Mouse (Mus musculus) monocyte, adult 5-6 weeks (primary cell): ENCODE measurements around the gene Shc4. TPM values are rescaled to one million over a fixed set of nuclear protein-coding genes. Genes with fewer than 3 reads are reported as not detected.

Experiments used
- ATAC-seq: fragments of 153-309, 156-312 bp; replicated peaks from 2 replicates; pipeline ENCODE4 v1.8.0; 2017; ENCODE audit warnings: mild to moderate bottlenecking; ENCODE audit not compliant: low TSS enrichment, insufficient number of reproducible peaks, severe bottlenecking, poor library complexity, low FRiP score
- total RNA-seq: library from RNA; stranded (forward); fragments of 200-1000, 200-491, 200-594 nt; gene quantifications from 3 replicates; pipeline ENCODE4 v1.2.3, GENCODE M21; 2017

Shc4 gene
- total RNA-seq, 1 experiment from 2014 or later: not detected

DNA sequence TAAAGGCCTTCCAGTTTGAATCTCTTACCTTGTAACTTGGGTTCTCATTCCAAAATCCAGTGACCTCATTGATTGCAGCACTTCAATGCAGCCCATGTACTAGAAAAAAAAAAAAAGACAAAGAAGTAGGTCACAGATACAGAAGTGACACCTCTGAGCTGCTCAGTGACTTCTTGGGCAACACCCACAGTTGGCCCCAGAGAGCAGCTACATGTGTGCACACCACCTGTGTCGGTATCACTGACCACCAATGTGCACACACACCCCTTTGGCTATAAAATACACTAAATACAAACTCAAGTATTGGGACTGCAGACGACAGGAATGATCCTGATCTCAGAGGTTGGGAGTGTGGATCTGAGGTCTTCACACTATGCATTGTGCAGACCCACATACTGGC is 29.1 kb downstream of the Shc4 start:
- ATAC-seq: no peak

DNA sequence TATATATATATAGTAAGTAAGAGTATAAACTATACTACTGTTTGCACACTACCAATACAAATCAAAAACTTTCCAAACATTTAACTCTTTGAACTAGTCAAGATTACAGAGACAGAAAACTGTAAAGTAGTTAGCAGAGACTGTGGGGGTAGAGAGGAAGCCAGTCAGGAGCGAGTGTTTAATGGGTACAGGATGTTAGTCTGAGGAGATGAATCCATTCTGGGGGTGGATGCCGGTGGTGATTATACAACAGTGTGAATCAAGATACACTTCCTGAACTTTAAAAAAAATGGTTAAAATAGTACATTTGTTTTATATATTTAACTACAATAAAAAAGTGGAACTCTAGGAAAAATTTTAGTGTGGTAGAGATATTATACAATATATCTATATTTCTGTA is 31.9 kb downstream of the Shc4 start:
- no peak for ATAC-seq

DNA sequence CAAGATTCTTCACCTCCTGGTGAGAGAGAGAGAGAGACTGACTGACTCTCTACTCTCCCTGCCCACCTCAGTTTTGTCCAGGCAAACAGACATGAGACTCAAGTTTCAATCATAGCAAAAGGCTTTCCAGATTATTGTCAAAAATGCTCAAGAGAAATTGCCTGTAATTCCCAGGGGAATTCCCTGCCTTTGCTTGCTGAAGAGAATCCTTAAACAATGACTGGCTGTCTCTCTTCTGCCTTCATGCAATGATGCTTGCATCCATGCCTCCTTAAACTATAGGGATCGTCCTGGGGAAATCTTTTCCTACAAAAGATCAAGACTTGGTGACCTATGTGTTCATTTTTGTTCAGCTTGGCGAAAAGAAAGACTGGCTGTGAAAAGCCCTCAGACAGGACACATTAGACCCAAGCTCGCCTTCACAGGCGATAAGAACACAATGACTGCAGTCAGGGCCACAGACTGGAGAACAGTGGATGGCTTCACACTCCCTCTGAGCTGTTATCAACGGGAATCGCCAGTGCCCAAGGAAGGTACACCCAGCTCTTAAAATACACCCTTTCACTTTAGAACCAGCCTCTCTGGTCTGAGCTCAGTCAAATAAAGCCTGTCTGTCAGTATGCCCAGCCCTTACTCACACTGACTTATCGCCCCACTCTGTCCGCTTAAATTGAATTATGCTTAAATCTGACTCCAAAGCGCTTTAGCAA is 38.4 kb downstream of the Shc4 start:
- no peak for ATAC-seq

DNA sequence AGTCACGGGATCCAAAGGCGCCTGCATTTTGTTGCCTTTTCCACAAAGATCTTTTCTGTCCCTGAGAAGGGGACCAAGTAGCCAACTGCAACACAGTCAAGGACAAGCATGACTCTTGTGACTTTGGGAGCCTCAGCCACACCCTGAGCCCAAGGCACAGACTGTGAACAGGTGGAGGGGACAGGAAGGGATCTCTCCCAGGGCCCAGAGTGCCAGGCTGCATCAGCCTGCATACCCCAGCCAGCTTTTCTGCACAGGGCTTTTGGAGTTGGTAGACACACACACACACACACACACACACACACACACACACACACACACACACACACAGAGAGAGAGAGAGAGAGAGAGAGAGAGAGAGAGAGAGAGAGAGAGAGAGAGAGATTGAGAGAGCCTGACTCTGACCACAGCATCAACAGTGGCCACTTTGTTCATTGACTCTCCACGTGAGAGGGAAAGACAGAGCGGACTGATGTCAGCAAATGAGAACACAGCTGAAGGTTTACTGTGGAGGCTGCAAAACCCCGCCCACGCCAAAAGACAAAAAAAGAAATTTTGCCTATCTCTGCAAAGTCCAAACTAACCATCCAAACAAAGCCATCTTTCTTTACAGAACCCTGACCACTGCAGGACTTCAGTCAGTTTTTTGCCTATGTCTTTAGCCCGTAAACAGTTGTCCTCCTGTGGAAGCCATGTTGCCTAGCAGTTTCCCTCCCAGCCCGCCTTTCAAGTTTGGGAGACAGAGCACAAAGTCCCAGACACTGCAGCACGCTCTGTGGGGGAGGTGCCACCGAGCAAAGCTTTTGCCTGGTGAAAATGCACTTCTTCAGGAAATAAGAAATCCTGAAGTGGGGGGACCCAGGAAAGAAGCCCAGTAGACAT is 39.1 kb downstream of the Shc4 start:
- no peak for ATAC-seq

DNA sequence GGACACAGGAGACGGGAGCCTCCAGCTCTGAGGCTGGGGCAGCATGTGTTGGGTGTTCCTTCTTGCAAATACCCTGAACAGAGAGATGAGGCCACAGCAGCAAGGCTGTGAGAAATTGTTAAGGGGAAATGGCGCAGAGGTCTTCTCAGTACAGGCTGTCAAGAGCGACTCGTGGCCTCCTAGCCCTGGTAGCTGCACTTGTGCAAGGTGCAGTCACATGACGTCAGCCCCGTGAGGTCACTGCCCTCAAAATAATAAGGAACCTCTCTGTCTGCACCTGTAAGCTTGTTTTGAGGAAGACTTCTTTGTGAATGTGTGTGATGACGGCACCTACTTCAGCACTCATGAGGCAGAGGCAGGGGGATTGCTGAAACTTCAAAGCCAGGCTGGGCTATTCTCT is 40.1 kb downstream of the Shc4 start:
- no peak for ATAC-seq

DNA sequence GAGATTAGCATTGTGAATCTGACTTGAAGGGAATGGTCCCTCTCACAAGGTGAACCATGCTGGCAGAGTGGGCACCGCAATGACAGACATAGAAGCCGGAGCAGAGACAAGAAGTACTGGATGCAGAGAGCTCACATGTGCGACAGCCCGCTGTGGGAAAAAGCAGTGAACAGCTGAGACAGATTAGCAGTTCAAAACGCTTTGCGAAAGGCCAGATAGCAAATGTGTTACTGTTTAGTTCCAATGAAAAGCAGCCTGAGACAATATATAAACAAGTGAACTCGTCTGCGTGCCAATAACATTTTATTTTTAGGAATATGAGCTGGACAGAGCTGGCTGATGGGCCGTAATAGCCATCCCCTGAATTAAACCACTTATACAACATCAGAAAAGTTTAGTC is 42.1 kb downstream of the Shc4 start:
- ATAC-seq: no peak

DNA sequence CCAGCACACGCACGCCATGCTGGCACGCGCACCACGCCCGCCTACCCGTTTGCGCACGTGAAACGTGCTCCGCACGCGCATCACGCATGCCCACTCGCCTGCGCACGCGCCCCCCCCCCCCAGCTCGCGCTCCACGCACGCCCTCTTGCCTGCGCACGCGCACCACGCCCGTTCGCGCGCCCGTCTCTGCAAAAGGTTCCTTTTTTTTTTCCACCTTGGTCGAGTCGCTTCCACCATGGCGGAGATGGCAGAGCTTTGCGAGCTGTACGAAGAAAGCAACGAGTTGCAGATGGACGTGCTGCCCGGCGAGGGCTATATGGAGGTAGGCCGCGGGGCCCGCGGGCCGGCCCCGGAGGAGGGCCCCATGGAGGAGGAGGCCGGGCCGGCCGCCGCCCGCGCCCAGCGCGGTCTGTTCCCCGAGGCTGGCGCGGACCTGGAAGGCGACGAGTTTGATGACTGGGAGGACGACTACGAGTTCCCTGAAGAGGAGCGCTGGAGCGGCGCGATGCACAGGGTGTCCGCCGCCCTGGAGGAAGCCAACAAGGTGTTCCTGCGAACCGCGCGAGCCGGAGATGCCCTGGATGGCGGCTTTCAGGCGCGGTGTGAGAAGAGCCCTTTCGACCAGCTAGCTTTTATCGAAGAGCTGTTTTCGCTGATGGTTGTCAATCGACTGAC is 50.9 kb downstream of the Shc4 start, which contains the start of gene Eid1:
Gene Eid1 (plus strand): TSS at position 139 of the 675 bp plus-strand sequence.
- peak; percentile 72 for ATAC-seq

DNA sequence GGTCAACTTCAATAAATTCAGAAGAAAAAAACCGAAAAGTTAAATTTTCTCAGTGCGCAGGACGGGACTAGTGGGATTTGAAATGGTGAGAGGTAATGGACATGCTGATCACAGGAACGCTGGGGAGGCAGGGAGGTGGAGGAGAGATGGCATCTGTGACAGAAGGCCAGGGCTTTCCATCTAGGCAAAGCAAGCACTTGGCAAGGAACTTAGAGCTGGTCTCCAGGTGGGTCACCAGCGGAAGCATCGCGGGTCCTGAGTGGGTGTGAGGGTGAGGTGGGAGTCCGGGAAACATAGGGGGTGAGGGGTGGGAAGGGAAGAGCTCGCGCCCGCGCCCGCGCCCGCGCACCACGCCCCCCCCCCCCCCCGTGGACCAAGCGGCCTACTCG is 51.4 kb downstream of the Shc4 start:
- ATAC-seq: 0 out of 2 replicates have a peak, but pooled peaks have one; percentile 14

DNA sequence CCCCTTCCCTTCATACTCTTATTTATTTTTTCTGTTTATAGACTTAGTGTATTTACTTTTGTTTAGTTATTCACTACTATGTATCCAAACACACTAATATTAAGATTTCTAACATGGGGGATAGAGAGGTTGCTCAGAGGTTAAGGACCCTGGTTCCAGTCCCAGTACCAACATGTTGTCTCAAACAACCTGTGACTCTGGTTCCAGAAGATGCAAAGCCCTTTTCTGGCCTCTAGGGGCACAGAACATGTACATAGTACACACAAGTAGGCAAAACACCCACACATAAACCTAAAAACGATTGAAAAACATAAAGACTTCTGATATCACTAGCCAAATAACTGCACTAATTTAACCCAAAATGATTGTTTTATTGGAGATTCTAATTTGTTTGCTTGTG is 53.1 kb downstream of the Shc4 start:
- ATAC-seq: no peak

DNA sequence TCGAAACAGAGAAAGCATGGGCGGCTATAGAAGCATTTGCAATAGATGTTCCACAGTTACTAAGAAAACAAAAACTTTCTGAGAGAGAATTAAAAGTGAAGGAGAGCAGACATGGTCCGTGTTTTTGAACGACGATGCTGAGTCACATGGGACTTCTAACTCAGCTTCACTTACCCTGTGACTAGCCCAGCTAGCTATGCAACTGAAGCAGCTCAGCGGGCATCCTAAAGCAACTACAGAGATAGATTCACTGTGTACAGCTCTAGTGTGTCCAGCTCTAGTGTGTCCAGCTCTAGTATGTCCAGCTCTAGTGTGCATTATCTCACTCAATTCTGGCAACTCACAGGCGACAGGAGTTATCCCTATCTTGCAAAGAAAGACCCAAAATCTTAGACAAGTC is 56.2 kb downstream of the Shc4 start:
- ATAC-seq: no peak

DNA sequence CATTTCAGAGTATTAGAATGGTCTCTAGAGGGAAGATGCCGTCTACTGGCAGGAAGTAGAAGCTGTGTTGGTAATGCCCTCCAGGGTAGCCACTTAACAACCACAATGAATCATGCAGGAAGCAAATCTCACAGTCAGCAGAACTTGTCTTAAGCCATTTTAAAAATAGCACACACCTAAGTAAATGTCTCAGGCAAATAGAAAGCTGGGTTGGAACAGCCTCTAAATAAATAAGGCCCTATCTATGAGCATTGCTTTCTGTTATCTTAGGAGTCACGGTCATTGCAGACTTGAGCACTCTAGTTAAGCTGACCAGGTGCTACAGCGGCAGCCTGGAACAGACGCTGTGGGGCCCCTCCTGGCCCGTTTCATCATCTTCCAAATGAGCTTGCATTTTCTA is 56.8 kb downstream of the Shc4 start:
- peak; percentile 74 for ATAC-seq

DNA sequence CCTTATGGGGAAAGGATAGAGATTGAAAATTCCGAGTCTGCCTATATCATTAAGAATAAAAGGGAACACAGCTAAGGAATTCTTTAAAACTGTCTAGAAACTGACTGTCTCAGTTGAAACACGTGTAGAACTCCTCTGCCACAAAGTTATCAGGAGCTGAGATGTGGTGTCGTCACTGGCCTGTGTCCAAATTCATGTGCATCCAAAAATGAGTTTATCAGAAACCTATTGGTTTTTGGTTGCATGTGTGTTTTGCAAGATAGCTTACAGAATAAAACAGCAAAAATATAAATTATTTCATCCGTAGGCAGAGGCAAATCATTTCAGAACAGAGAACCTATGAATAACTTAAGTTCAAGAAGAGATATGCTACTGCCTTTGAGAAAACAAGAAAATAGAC is 57.3 kb downstream of the Shc4 start:
- ATAC-seq: no peak

DNA sequence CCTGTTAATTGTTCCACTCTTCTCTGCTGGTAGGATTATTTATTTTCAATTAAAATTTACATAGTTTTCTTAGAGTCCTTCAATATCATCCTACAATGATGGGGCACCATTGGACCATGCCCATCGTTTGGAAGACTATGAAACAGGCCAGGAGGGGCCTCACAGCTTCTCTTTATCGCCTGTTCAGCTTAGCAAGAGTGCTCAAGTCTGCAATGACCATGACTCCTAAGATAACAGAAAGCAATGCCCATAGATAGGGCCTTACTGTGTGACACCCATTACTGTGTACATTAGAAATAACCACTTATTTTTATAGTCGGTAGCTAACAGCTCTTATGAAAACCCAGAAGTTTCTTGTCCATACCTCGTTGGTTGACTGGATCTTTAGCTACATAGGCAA is 58.0 kb downstream of the Shc4 start:
- ATAC-seq: no peak

DNA sequence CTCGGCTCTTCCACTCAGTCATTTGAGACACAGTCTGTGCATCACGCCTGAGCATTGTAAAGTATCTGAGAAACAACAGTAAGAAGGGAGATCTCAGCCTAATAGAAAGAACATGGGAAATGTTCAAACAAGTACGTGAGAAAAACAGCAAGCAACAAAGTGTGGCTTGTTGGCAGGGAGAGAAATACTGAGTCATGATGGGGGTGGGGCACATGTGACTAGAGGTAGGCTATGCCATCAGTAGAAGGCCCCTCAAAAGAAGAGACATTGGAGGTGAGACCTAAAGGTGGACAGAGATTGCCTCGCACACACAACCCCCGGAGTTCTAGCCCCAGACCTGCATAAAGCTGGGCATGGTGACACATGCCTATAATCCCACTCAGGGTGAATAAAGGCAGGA is 58.7 kb downstream of the Shc4 start:
- no peak for ATAC-seq

DNA sequence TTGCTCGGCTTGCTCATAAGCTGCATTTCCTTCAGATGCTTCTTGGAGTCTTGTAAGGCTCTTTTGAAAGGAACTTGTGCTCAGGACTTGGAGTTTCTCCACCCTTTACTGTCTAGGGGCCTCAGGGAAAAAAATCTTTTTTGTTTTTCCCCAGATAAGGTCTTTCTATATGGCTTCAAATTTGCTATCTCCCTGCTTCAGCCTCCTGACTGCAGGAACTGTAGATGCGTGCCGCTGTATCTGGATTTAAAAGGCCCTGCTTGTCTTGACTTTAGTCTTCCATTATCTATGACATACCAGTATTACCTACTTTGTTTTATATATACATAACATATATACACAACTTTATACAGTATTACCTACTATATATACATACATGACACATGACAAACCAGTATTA is 61.4 kb downstream of the Shc4 start:
- no peak for ATAC-seq

DNA sequence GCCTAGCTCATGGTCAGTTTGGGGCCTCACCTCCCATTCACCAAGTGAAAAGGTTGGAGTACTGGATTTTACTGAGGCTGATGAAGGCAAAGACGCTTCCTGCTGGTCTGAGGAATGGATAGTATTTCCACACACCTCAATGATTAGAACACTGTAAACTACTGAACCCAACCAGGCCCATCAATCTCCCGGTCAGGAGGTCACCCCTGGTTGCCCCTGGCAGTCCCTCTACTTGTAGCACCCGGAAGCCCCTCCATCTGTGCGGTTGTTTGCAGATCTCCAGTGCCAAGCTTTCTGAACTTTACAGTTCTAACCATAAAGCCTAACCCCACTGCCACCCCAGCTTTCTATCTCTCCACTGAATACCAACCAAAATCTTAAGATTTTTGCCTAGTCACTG is 62.8 kb downstream of the Shc4 start:
- no peak for ATAC-seq

DNA sequence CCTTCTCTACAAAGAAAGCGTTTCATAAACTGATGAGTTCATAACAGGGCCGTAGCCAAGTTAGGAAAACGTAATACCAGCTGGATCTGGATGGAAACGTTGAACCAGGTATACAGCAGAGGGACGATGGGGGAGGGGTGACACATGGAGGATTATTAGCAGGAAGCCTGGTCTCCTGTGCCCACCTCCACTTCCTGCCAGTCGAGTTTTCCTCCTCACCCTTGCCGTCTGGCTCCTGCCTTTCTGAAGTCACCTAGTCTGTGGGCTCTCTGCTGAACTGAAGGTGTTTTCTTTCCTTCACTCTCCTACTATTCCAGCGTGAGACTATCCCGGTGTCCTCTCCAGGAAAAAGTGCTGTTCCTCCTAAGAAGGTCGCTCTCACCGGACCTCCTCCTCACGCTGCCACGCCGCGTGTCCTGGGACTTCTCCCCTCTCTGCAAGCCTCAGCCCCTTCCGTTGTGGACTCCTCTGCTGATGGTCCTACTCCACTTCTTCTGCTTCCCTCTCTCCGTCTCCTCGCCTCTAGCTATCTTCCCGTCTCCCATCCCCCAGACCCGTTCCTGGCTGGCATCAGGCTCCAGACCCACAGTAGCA is 63.3 kb downstream of the Shc4 start:
- no peak for ATAC-seq

DNA sequence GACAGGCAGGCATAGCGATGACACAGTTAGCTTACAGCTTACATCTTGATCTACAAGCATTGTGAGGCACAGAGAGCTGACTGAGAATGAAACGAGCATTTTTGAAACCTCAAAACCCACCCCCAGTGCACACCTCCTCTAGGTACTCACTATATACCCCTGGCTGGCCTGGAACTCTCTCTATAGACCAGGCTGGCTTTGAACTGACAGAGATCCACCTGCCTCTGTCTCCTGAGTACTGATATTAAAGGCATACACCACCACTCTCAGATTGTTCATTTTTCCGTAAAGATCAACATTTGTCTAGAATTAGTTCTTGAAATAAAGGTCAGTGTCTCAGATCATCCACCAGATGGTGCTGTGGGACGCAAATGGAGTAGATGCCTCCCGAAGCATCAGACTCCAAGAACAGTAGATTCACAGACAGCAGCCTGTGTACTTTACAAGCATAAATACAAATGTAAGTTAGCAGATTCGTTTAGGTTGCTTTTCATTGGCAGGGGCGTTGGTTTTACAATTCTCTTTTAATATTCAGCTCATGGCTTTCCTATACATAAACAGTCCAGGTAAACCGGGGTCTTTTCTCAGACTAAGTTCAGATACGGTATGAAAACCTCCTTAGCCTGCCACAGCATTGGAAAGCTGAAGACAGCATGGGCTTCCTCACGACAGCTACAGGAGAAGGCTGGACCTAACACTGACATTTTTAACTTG is 64.0 kb downstream of the Shc4 start:
- ATAC-seq: peak; percentile 84

DNA sequence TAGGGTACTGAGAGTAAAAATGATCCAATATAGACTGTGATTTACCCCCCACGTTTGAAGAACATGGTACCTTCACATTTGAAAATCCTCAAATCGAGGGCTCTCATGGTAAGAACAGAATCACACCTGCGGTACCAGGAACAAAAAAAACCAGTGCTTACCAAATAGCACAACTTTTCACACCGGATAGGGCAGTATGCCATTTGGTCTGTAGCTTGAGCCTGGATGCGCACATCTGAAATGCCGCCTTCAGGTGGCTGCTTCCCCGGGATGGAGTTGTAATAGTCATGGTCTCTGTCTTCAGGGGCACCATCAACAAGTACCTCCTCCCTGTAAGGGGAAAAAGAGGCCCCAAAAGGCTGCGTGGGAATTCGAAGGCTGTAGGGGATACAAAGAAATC is 68.6 kb downstream of the Shc4 start:
- no peak for ATAC-seq
